Mouse (Mus musculus) testis, adult 2 months (tissue): ENCODE measurements around the gene Gng11.

Experiments
- CTCF ChIP-seq: fragments of 200-500 bp; IDR thresholded peaks from 2 replicates; pipeline ENCODE4 v1.5.1; 2012; ENCODE audit warnings: low read depth, mild to moderate bottlenecking, inconsistent platforms, low read length, moderate library complexity; ENCODE audit not compliant: control insufficient read depth, insufficient read depth, insufficient replicate concordance
- POLR2A ChIP-seq: fragments of 200-500 bp; IDR thresholded peaks from 2 replicates; pipeline ENCODE4 v1.6.1; 2012; ENCODE audit warnings: low read depth, mild to moderate bottlenecking, inconsistent platforms, low read length, moderate library complexity; ENCODE audit not compliant: control insufficient read depth

DNA sequence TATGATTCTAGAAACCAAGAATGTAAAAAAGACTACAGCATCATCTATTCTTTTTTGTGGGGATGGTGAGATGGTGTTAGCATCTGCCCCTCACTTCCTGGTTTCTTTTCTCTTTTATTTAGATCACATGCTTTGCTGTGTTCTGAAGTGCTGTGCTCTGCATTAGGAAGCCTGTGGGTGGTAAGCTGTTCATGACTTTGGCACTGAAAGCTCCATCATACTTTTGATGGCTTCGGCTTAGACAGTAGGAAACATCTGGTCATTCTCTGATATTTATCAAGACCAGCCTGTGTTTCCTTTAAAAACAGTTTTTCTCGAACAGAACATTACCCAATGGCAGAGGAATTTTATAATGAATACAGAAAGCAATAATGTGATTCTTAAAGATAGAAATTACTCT is 22.7 kb downstream of the Gng11 start:
- TF ChIP-seq POLR2A = no peak
- no peak for TF ChIP-seq CTCF
